Mouse (Mus musculus) neural tube, embryonic 11.5 days (tissue): ENCODE measurements at regions not wholly inside any gene's neighbourhood (a gene's known extent, or its start where the extent isn't known, plus 50 kb on each side); places are given as distances from the start of the nearest gene placed in this dataset.

Experiments
- ATAC-seq: fragments of 200-750 bp; cut with Nextera tagmentation; 2 replicates; pipeline ENCODE4 v1.8.0; 2017; ENCODE audit warnings: moderate number of reproducible peaks, mild to moderate bottlenecking, moderate TSS enrichment, moderate library complexity; ENCODE audit not compliant: insufficient read depth, low FRiP score, low TSS enrichment
- DNase-seq: peaks from one replicate; pipeline ENCODE4 v3.0.0-alpha.2; 2015; ENCODE audit warnings: low spot score
- H3K27ac ChIP-seq: fragments of 300-500 bp; sonication (generic); 2 replicates; pipeline ENCODE4 v1.5.1; 2014; ENCODE audit warnings: low read depth, mild to moderate bottlenecking, low read length
- H3K27me3 ChIP-seq: fragments of 300-500 bp; sonication (generic); 2 replicates; pipeline ENCODE4 v1.6.1; 2014; ENCODE audit warnings: mild to moderate bottlenecking, low read length, mixed read lengths; ENCODE audit not compliant: control insufficient read depth, insufficient read depth
- H3K36me3 ChIP-seq: fragments of 300-500 bp; sonication (generic); 2 replicates; pipeline ENCODE4 v1.6.1; 2014; ENCODE audit warnings: mild to moderate bottlenecking, low read length, moderate library complexity, mixed read lengths; ENCODE audit not compliant: control insufficient read depth, insufficient read depth
- H3K4me1 ChIP-seq: fragments of 300-500 bp; sonication (generic); 2 replicates; pipeline ENCODE4 v1.6.1; 2014; ENCODE audit warnings: low read length, mixed read lengths; ENCODE audit not compliant: control insufficient read depth, insufficient read depth
- H3K4me2 ChIP-seq: fragments of 300-500 bp; sonication (generic); 2 replicates; pipeline ENCODE4 v1.6.1; 2014; ENCODE audit warnings: low read depth, mild to moderate bottlenecking, moderate library complexity
- H3K4me3 ChIP-seq: fragments of 300-500 bp; sonication (generic); 2 replicates; pipeline ENCODE4 v1.5.1; 2014; ENCODE audit warnings: low read depth, low read length
- H3K9ac ChIP-seq: fragments of 300-500 bp; sonication (generic); 2 replicates; pipeline ENCODE4 v1.6.1; 2014; ENCODE audit warnings: mild to moderate bottlenecking, low read length
- H3K9me3 ChIP-seq: fragments of 300-500 bp; sonication (generic); 2 replicates; pipeline ENCODE4 v1.6.1; 2016; ENCODE audit warnings: low read length; ENCODE audit not compliant: control insufficient read depth
- WGBS: fragments of 180-500 bp; shearing (Covaris S2); extraction: QIAGEN DNeasy Blood & Tissue Kit; methylation state at CpG from one replicate; pipeline ENCODE4 v1.1.7; 2014; 5-methylcytosine and 5-hydroxymethylcytosine counted together

GRCm38 (mm10) chr12:74728866-74729265, 412.7 kb upstream of the Gm11042 start:
- H3K4me1 ChIP-seq = no peaks in the 10 kb centered on the region
- WGBS = 93% methylated on average over 2 of the region's 2 CpGs

GRCm38 (mm10) chr12:74679149-74679548, 363.0 kb upstream of the Gm11042 start:
- Histone ChIP-seq H3K4me2 (no peak overlapping the region), H3K4me1 (no peaks in the 10 kb centered on the region), H3K27ac (no peak overlapping the region), H3K27me3 (no peaks in the 10 kb centered on the region), H3K36me3 (no peaks in the 10 kb centered on the region), H3K9ac (no peak overlapping the region), H3K4me3 (no peak overlapping the region), H3K9me3 (no peaks in the 10 kb centered on the region)
- DNase-seq (no peak), ATAC-seq (no peak)
- 93% methylated on average over 3 of the region's 3 CpGs for whole genome bisulfite sequencing

More at GRCm38 (mm10) chr12:74728866-74729265, 412.7 kb upstream of the Gm11042 start:
- Histone ChIP-seq H3K4me2 (no peak overlapping the region), H3K9me3 (no peaks in the 10 kb centered on the region), H3K27ac (no peak overlapping the region), H3K9ac (no peak overlapping the region), H3K27me3 (no peaks in the 10 kb centered on the region), H3K4me3 (no peak overlapping the region), H3K36me3 (no peaks in the 10 kb centered on the region)
- no peak for DNase-seq
- no peak for ATAC-seq

GRCm38 (mm10) chr12:74677835-74678234, 361.6 kb upstream of the Gm11042 start:
- WGBS = 86% methylated on average over 2 of the region's 2 CpGs
- Histone ChIP-seq H3K4me1 (no peaks in the 10 kb centered on the region), H3K4me3 (no peak overlapping the region), H3K36me3 (no peaks in the 10 kb centered on the region), H3K27me3 (no peaks in the 10 kb centered on the region), H3K9me3 (no peaks in the 10 kb centered on the region), H3K4me2 (no peak overlapping the region), H3K9ac (no peak overlapping the region), H3K27ac (no peak overlapping the region)
- ATAC-seq (no peak), DNase-seq (no peak)

- Histone ChIP-seq H3K27ac (no peak overlapping the region), H3K4me2 (no peak overlapping the region), H3K4me1 (no peaks in the 10 kb centered on the region), H3K4me3 (no peak overlapping the region), H3K36me3 (no peaks in the 10 kb centered on the region), H3K27me3 (no peaks in the 10 kb centered on the region), H3K9ac (no peak overlapping the region), H3K9me3 (no peaks in the 10 kb centered on the region)
- ATAC-seq (no peak), DNase-seq (no peak)
Observed at GRCm38 (mm10) chr12:74658406-74658805, 342.2 kb upstream of the Gm11042 start.

GRCm38 (mm10) chr12:74657036-74657648, 340.9 kb upstream of the Gm11042 start:
- ATAC-seq = no peak
- Histone ChIP-seq H3K36me3 (no peaks in the 10 kb centered on the region), H3K9me3 (no peaks in the 10 kb centered on the region), H3K4me3 (no peak overlapping the region), H3K4me1 (no peaks in the 10 kb centered on the region), H3K9ac (no peak overlapping the region), H3K27ac (no peak overlapping the region), H3K27me3 (no peaks in the 10 kb centered on the region), H3K4me2 (no peak overlapping the region)
- WGBS = 86% methylated on average over 2 of the region's 2 CpGs
- no peak for DNase-seq

- H3K36me3 ChIP-seq = no peaks in the 10 kb centered on the region
- no peak overlapping the region for H3K4me3 ChIP-seq
- DNase-seq (no peak), ATAC-seq (no peak)
- H3K4me2 ChIP-seq = no peak overlapping the region
- H3K27ac ChIP-seq = no peak overlapping the region
- no peak overlapping the region for H3K9ac ChIP-seq
- no peaks in the 10 kb centered on the region for H3K9me3 ChIP-seq
- no peaks in the 10 kb centered on the region for H3K27me3 ChIP-seq
- 83% methylated on average over 1 of the region's 1 CpGs for WGBS
- H3K4me1 ChIP-seq = no peaks in the 10 kb centered on the region
Observed at GRCm38 (mm10) chr12:74651256-74651655, 335.1 kb upstream of the Gm11042 start.

GRCm38 (mm10) chr12:74632827-74633226, 316.6 kb upstream of the Gm11042 start:
- no peak overlapping the region for H3K9ac ChIP-seq
- no peaks in the 10 kb centered on the region for H3K36me3 ChIP-seq
- no peak for DNase-seq
- 84% methylated on average over 2 of the region's 2 CpGs for WGBS
- H3K4me3 ChIP-seq = no peak overlapping the region
- no peaks in the 10 kb centered on the region for H3K4me1 ChIP-seq
- H3K27me3 ChIP-seq = no peaks in the 10 kb centered on the region
- H3K4me2 ChIP-seq = no peak overlapping the region
- H3K27ac ChIP-seq = no peak overlapping the region
- ATAC-seq = no peak
- no peaks in the 10 kb centered on the region for H3K9me3 ChIP-seq

GRCm38 (mm10) chr12:74595208-74595607, 279.0 kb upstream of the Gm11042 start:
- ATAC-seq = no peak

GRCm38 (mm10) chr12:74554599-74554998, 238.4 kb upstream of the Gm11042 start:
- Histone ChIP-seq H3K36me3 (no peaks in the 10 kb centered on the region), H3K27me3 (no peaks in the 10 kb centered on the region), H3K4me3 (no peak overlapping the region), H3K4me1 (no peaks in the 10 kb centered on the region), H3K27ac (no peak overlapping the region), H3K4me2 (no peak overlapping the region), H3K9me3 (no peaks in the 10 kb centered on the region), H3K9ac (no peak overlapping the region)
- WGBS = 81% methylated on average over 2 of the region's 2 CpGs
- DNase-seq (no peak), ATAC-seq (no peak)

More at GRCm38 (mm10) chr12:74595208-74595607, 279.0 kb upstream of the Gm11042 start:
- no peak for DNase-seq
- Histone ChIP-seq H3K4me3 (no peak overlapping the region), H3K4me2 (no peak overlapping the region), H3K4me1 (no peaks in the 10 kb centered on the region), H3K36me3 (no peaks in the 10 kb centered on the region), H3K9me3 (no peaks in the 10 kb centered on the region), H3K9ac (no peak overlapping the region), H3K27ac (no peak overlapping the region), H3K27me3 (no peaks in the 10 kb centered on the region)
- 80% methylated on average over 2 of the region's 2 CpGs for WGBS
